In genomic region chr5:143059182-143059581, GRCm38 (mm10) we compare ENCODE assay signal across 10 mouse cellular contexts. TPM values are rescaled to one million over a fixed set of nuclear protein-coding genes. Genes with fewer than 3 reads are reported as not detected.
DNase-seq lines count a peak whose midpoint lies in the region; ATAC-seq and TF ChIP-seq lines count a peak whose summit lies in the region.
"Had no signal": no experiment of that assay in that cellular context is flagged by ENCODE, and none has a peak within 500 bp of the region (broad histone marks: within the 10 kb centered on the region; RNA-seq: fewer than 3 reads in every experiment).

No protein-coding gene starts in this region.

- H3K4me1 ChIP-seq in heart, embryonic 14.5 days (ENCODE audit: control insufficient read depth in 2 of 2, insufficient read depth in 2 of 2, low read length in 2 of 2) = peaks cover 18 to 74% of the 10 kb centered on the region in 2 experiments
- H3K4me1 ChIP-seq in testis, adult 2 months (ENCODE audit: control insufficient read depth, insufficient read depth, low read length) = no peaks in the 10 kb centered on the region

- no peak for ATAC-seq in heart, embryonic 14.5 days (ENCODE audit: insufficient number of reproducible peaks, insufficient read depth, low FRiP score, low read depth)

- H3K4me3 ChIP-seq in heart, embryonic 14.5 days (ENCODE audit: control insufficient read depth in 1 of 2, insufficient read depth in 1 of 2, low read depth in 1 of 2, low read length in 2 of 2) = no peak overlapping the region
- no peak overlapping the region for H3K4me3 ChIP-seq in testis, adult 2 months (ENCODE audit: control insufficient read depth, low read depth, low read length)

- peak overlapping the region; percentile 31; the same call in 1 of the 2 replicates for H3K9ac ChIP-seq in heart, embryonic 14.5 days (ENCODE audit: low read length)

- no peak for DNase-seq in heart, postnatal 4 days
- DNase-seq in testis, postnatal 14 days (ENCODE audit: low spot score) = no peak
- DNase-seq in liver = peak; percentile 56
- DNase-seq in yolk sac, embryonic 10.5 days (ENCODE audit: low spot score) = peak; percentile 15
- DNase-seq in ovary, postnatal 10 days (ENCODE audit: low spot score) = no peak
- no peak for DNase-seq in urinary bladder, adult 18-20 months (ENCODE audit: low spot score in 2 of 2)
- DNase-seq: kidney, adult 8-10 months; lung, postnatal 14 days had no signal

- peak overlapping the region; percentile 14 to 67; a peak in 2 of 4 replicates for H3K27ac ChIP-seq in heart, embryonic 14.5 days (replicated peaks in 1 of 2; ENCODE audit: control insufficient read depth in 1 of 2, insufficient read depth in 1 of 2, low read depth in 2 of 2, low read length in 2 of 2)
- 0 out of 2 replicates have a peak overlapping the region, but pooled peaks have one; percentile 6 for H3K27ac ChIP-seq in testis, adult 2 months (ENCODE audit: control insufficient read depth, insufficient read depth, low read depth, low read length)

- no peak for TF ChIP-seq POLR2A in testis, adult 2 months (IDR thresholded peaks at IDR 0.05; ENCODE audit: control insufficient read depth, low read depth, low read length)

- H3K36me3 ChIP-seq in heart, embryonic 14.5 days (ENCODE audit: control insufficient read depth, insufficient read depth, low read length) = peaks cover 29% of the 10 kb centered on the region
- H3K36me3 ChIP-seq in testis, adult 2 months (ENCODE audit: control insufficient read depth, insufficient read depth, low read length) = no peaks in the 10 kb centered on the region; the same call in 1 of the 2 replicates

- no peak overlapping the region for H3K4me2 ChIP-seq in heart, embryonic 14.5 days (ENCODE audit: low read length)

- TF ChIP-seq CTCF in testis, adult 2 months (IDR thresholded peaks at IDR 0.05; ENCODE audit: control insufficient read depth, insufficient read depth, insufficient replicate concordance, low read depth, low read length) = no peak

- no peaks in the 10 kb centered on the region for H3K27me3 ChIP-seq in heart, embryonic 14.5 days (ENCODE audit: control insufficient read depth, insufficient read depth, low read length)
- no peaks in the 10 kb centered on the region for H3K27me3 ChIP-seq in testis, adult 2 months (ENCODE audit: control insufficient read depth, insufficient read depth, low read length)

- no peaks in the 10 kb centered on the region for H3K9me3 ChIP-seq in heart, embryonic 14.5 days (ENCODE audit: control insufficient read depth, low read length)

RNA-seq across cellular contexts. Expression of gene Rnf216, which starts 53.6 kb away (rescaled TPM):
- 23.2 and 26.5 TPM in 2 replicates for polyA plus RNA-seq in heart, embryonic 14.5 days (2014; fragmentation: Nextera tagmentation; extraction: Ambion mirVana)
- total RNA-seq in heart, postnatal 4 days (2021) = 10 to 100 TPM; 28.9 to 32.2 TPM
- 58.3 and 60.4 TPM in 2 replicates for polyA plus RNA-seq in testis, adult 2 months (2012; rRNA removed)

Comparison
In these comparisons a context has a peak if more than half of its experiments do, and no peak if none do; other contexts are left out.
1. DNase-seq: peak in liver (single experiment) and yolk sac, embryonic 10.5 days (single experiment); none in heart, postnatal 4 days (single experiment), testis, postnatal 14 days (single experiment), ovary, postnatal 10 days (single experiment) and urinary bladder, adult 18-20 months (0 of 2).